Mouse (Mus musculus) layer of hippocampus, adult 2 months (tissue): ENCODE data around the gene Fbxl17. TPM values are rescaled to one million over a fixed set of nuclear protein-coding genes. Genes with fewer than 3 reads are reported as not detected.

Experiments
- DNase-seq, 2 experiments: peaks; one replicate each; pipeline ENCODE4 v3.0.0; 2022; ENCODE audit warnings: low spot score in 2 of 2
- H3K27ac ChIP-seq: fragments of 200-600 bp; 2 replicates; pipeline ENCODE4 v1.8.1; 2022
- H3K4me3 ChIP-seq: fragments of 200-600 bp; 2 replicates; pipeline ENCODE4 v1.8.1; 2022; ENCODE audit warnings: mild to moderate bottlenecking
- CTCF ChIP-seq: fragments of 200-600 bp; conservative IDR thresholded peaks from 2 replicates; pipeline ENCODE4 v1.8.1; 2022; ENCODE audit warnings: antibody characterized with exemption, mild to moderate bottlenecking, moderate library complexity
- total RNA-seq, 2 experiments: library from RNA; stranded (reverse); gene quantifications; 2 replicates each; pipeline ENCODE4 v1.2.3; 2021

The Fbxl17 gene
- total RNA-seq, 2 experiments from 2014 or later = 55.3 to 58.6 TPM

GRCm38 (mm10) chr17:63366045-63366444, 133.8 kb downstream of the Fbxl17 start:
- Histone ChIP-seq H3K4me3 (no peak overlapping the region), H3K27ac (no peak overlapping the region)
- TF ChIP-seq CTCF = no peak
- DNase-seq = no peak

GRCm38 (mm10) chr17:63364605-63365004, 135.2 kb downstream of the Fbxl17 start:
- H3K4me3 ChIP-seq = no peak overlapping the region
- TF ChIP-seq CTCF = no peak

DNA sequence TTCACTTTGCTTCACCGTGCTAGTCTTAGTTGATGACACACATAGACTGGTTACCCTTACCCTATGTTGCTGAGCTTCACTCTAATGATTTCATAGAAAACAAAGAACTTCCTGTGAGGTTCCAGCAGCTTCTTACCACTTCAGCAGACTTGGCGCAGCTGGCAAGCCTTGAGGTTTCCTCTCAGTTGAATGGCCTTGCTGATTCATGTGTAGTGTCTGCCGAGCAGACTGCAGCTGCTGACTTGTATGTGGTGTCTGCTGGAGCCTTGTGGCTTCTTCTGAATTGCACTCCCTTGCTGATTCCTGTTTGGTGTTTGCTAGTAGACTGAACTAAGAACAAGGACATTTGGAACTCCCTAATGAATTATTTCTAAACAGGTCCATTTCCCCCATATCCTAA, 137.6 kb downstream of the Fbxl17 start:
- no peak for DNase-seq
- no peak overlapping the region for H3K4me3 ChIP-seq
- no peak for TF ChIP-seq CTCF
- no peak overlapping the region for H3K27ac ChIP-seq

More at GRCm38 (mm10) chr17:63364605-63365004, 135.2 kb downstream of the Fbxl17 start:
- no peak overlapping the region for H3K27ac ChIP-seq
- DNase-seq = no peak

GRCm38 (mm10) chr17:63361679-63362078, 138.1 kb downstream of the Fbxl17 start:
- no peak for TF ChIP-seq CTCF
- no peak for DNase-seq
- Histone ChIP-seq H3K27ac (no peak overlapping the region), H3K4me3 (no peak overlapping the region)

- no peak for TF ChIP-seq CTCF
- H3K27ac ChIP-seq = no peak overlapping the region
- no peak overlapping the region for H3K4me3 ChIP-seq
- no peak for DNase-seq
These were observed 141.0 kb downstream of the Fbxl17 start for GRCm38 (mm10) chr17:63358837-63359236.

- Histone ChIP-seq H3K27ac (no peak overlapping the region), H3K4me3 (no peak overlapping the region)
- no peak for DNase-seq
- TF ChIP-seq CTCF = no peak
These were observed 143.6 kb downstream of the Fbxl17 start for GRCm38 (mm10) chr17:63356202-63356601.

GRCm38 (mm10) chr17:63352634-63353195, 147.1 kb downstream of the Fbxl17 start:
- no peak overlapping the region for H3K4me3 ChIP-seq
- DNase-seq = no peak
- no peak for TF ChIP-seq CTCF
- no peak overlapping the region for H3K27ac ChIP-seq

DNA sequence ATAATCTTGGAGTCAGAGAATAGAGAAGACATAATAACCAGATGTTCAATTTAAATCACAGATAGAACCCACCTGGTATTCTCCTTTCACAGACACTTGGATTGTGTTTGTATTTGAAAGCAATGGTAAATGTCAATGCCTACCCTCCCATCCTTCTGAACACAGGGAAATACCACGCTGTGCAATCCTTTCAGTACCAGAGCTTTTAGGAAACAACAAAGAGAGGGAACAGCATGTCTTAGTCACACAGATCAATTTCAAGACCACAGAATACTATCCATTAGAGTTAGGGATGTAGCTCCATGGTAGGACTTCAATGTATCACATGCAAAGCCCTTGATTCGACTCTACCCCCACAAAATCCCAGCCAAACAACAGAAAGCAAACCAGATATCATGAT, 148.1 kb downstream of the Fbxl17 start:
- no peak for DNase-seq
- no peak overlapping the region for H3K4me3 ChIP-seq
- no peak for TF ChIP-seq CTCF
- no peak overlapping the region for H3K27ac ChIP-seq

GRCm38 (mm10) chr17:63350876-63351509, 148.8 kb downstream of the Fbxl17 start:
- no peak for DNase-seq
- Histone ChIP-seq H3K4me3 (no peak overlapping the region), H3K27ac (no peak overlapping the region)
- TF ChIP-seq CTCF = no peak

- Histone ChIP-seq H3K4me3 (no peak overlapping the region), H3K27ac (no peak overlapping the region)
- no peak for TF ChIP-seq CTCF
- DNase-seq = no peak
These were observed 155.7 kb downstream of the Fbxl17 start for GRCm38 (mm10) chr17:63344101-63344500.

GRCm38 (mm10) chr17:63343076-63343475, 156.7 kb downstream of the Fbxl17 start:
- H3K4me3 ChIP-seq = no peak overlapping the region
- DNase-seq = no peak
- no peak for TF ChIP-seq CTCF

GRCm38 (mm10) chr17:63342440-63342839, 157.4 kb downstream of the Fbxl17 start:
- TF ChIP-seq CTCF = no peak
- no peak overlapping the region for H3K27ac ChIP-seq
- DNase-seq = no peak
- no peak overlapping the region for H3K4me3 ChIP-seq

More at GRCm38 (mm10) chr17:63343076-63343475, 156.7 kb downstream of the Fbxl17 start:
- no peak overlapping the region for H3K27ac ChIP-seq

GRCm38 (mm10) chr17:63341203-63341602, 158.6 kb downstream of the Fbxl17 start:
- H3K27ac ChIP-seq = no peak overlapping the region
- no peak overlapping the region for H3K4me3 ChIP-seq
- DNase-seq = no peak
- TF ChIP-seq CTCF = no peak

- H3K4me3 ChIP-seq = no peak overlapping the region
- H3K27ac ChIP-seq = no peak overlapping the region
- TF ChIP-seq CTCF = no peak
- no peak for DNase-seq
These were observed 170.9 kb downstream of the Fbxl17 start for GRCm38 (mm10) chr17:63328888-63329287.

- DNase-seq = peak in 1 of 2 experiments; percentile 23
- H3K27ac ChIP-seq = no peak overlapping the region
- no peak overlapping the region for H3K4me3 ChIP-seq
- TF ChIP-seq CTCF = no peak
These were observed 173.6 kb downstream of the Fbxl17 start for GRCm38 (mm10) chr17:63326227-63326626.
